Mouse (Mus musculus) regulatory T cell (primary cell): Measurements from ENCODE around the gene Tmem229b.
"Not testable (repeated sequence)": the region's sequence is repeated elsewhere in the genome, so short reads cannot be mapped to it uniquely, and the experiment has no call there.

ENCODE experiments used
- in situ Hi-C: fragments of 300-600 bp; cut with MboI, MseI; formaldehyde crosslinking; loops from one replicate; pipeline ENCODE4 v1.15.1; 2025; ENCODE audit warnings: high pct_unique_total_duplicates

The Tmem229b gene

GRCm38 (mm10) chr12:79007126-79007753 lies at the start of gene Tmem229b:
Gene Tmem229b (minus strand): TSS chr12:79007627.
- in situ Hi-C loops = loop anchor here (5.0 kb wide), 1 partner anchor 95 kb away; no protein-coding TSS in a partner anchor

DNA sequence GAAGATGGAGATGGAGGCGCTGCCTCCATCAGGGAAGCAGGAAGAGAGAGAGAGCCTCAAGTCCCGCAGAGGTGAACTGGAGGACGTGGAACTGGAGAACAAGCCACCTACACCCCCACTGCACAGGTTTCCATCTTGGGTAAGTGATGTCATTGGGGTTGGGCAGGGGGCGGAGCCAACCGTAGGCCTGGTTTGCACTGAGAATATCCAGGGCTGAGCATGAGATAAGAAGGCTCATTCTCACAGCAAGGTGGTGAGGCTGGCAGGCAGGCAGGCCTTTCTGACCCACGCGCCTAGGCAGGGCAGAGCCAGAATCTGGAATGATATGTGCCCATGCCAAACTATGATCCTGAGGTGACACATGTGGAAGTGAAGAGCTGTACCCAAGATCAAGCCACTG lies 47.8 kb upstream of the Tmem229b start:
- in situ Hi-C loops = no loop called here

GRCm38 (mm10) chr12:79052073-79052472 lies 44.6 kb upstream of the Tmem229b start:
- in situ Hi-C loops = no loop called here

DNA sequence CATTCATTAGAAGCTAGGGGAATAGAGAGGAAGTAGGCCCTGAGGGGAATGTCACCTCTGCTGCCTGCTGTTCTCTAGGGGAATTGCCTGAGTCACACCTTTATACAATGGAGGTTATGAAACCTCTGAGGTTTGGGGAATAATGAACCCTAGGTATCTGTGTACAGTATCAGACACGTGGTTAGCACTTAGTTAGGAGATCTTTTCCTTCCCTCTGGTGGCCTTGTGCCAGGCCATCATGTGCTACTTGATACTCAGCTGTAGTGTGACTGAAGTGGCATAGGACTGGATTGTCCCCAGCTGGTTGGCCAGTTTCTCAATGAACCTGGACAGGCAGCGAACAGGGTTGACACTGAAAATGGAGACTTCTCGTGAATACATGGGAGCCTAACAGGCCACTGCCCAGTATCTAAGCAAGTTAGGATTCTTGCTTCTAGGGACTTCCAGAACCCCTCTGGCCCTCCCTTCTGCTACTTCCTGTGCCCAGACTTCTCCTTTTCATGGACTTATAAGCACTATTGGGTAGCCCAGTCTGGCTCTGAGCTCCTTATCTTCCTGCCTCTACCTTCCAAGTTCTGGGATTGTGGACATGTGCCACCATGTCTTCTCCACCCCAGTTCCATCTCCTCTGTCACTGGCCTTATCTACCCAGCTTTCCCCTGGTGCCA lies 43.3 kb upstream of the Tmem229b start:
- in situ Hi-C loops = no loop called here

GRCm38 (mm10) chr12:79049807-79050206 lies 42.4 kb upstream of the Tmem229b start:
- in situ Hi-C loops = no loop called here

- in situ Hi-C loops = no loop called here
These were observed 41.5 kb upstream of the Tmem229b start for GRCm38 (mm10) chr12:79048898-79049297.

DNA sequence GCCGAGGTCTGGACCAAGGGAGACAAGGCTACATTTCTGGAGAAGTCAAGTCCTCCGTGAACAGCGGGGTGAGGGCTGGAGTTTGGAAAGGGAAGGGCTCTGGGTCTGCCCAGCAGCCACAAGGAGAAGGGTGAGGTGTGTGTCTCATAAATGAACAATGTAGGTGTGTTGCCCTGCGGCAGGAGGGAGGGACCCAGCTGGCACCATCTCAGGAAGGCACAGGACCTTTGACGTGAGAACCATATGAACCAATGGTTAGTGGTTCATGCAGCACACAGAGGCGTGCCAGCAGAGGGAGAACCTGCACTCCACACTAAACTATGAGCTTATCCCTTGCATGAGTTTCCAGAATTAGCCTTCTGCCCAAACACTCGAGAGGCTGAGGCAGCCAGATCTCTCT lies 39.8 kb upstream of the Tmem229b start:
- in situ Hi-C loops = no loop called here

- in situ Hi-C loops = no loop called here
These were observed 38.7 kb upstream of the Tmem229b start for GRCm38 (mm10) chr12:79046171-79046570.

DNA sequence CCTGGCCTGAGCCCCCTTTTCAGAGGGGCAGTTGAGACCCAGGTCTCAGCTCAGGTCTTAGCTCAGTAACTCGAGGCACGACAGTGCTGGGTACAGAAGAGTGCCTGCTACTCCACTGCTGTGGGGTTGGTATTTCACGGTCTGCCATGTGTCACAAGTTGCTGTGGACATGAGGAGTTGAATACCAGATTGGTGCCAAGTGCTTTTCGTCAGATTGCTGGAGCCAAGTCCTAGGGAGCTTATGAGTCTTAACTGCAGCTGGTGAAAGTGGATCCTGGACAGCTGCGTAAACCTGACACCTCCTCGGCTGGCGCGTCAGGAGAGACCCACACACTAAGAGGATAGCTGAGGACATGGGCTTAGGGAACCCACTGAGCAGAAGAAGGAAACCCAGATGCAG lies 37.2 kb upstream of the Tmem229b start:
- in situ Hi-C loops = no loop called here

- in situ Hi-C loops = no loop called here
These were observed 34.0 kb upstream of the Tmem229b start for GRCm38 (mm10) chr12:79041436-79041835.

DNA sequence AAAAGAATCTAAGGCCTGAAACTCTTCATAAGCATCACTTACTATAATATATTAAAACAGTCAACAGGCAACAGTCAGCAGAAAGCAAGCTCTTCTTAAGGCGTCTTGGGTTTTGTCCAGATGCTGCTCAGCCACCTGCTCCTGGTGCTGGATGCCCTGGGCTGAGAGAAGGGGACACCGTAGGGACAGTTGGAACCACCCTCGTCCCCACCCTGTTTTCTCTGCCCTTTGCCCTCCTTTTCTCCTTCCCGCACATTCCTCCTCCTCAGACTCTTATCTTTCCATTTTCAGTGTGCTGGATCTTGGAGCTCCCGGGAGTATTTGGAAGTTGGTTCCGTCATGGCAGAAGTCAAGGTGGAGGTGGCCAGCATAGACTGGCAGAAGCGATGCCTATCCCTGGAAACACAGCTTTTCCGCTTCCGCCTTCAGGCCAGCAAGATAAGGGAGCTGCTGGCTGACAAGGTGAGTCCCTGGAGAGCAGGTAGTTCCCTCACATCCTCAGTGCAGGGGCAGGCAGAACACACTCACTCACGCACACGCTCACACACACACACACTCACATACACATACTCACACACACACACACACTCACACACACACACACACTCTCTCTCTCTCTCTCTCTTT lies 32.9 kb upstream of the Tmem229b start:
- in situ Hi-C loops = no loop called here

DNA sequence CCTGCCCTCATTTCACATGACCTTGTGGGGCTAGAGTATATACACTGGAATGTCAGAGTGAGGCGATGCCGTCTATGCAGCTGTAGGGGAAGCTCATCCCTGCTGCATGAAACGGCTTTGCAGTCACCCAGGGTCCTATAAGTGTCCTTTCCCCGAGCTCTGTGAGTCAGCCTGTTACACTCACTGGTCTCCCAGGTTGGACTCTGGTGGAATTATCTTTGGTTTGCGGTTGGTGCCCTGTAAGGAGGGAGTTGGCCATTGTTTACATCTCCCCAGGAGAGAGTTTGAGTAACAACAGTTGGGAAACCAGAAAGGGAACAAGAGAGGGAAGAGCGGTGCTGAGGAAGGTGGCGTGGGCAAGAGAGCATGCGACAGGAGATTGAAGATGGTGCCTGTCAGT lies 32.3 kb upstream of the Tmem229b start:
- in situ Hi-C loops = no loop called here

GRCm38 (mm10) chr12:79035349-79035748 lies 27.9 kb upstream of the Tmem229b start:
- in situ Hi-C loops = no loop called here

- in situ Hi-C loops = no loop called here
These were observed 26.9 kb upstream of the Tmem229b start for GRCm38 (mm10) chr12:79034331-79034730.

GRCm38 (mm10) chr12:79028911-79029861 lies 21.8 kb upstream of the Tmem229b start, which contains the start of gene Plekhh1:
Gene Plekhh1 (plus strand): TSS chr12:79029163.
- in situ Hi-C loops = no loop called here

DNA sequence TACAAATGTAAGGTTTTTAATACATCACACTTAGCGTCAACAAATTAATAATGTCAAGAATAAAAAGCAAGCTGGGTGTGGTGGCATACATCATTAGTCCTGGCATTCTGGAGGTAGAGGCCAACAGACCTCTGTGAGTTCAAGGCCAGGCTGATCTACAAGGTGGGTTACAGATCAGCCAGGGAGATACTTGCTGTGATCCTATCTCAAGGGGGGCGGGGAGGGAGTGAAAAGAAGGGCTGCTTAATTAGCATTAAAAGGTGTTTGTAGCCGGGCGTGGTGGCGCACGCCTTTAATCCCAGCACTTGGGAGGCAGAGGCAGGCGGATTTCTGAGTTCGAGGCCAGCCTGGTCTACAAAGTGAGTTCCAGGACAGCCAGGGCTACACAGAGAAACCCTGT lies 20.1 kb upstream of the Tmem229b start:
- in situ Hi-C loops = not testable (repeated sequence)

DNA sequence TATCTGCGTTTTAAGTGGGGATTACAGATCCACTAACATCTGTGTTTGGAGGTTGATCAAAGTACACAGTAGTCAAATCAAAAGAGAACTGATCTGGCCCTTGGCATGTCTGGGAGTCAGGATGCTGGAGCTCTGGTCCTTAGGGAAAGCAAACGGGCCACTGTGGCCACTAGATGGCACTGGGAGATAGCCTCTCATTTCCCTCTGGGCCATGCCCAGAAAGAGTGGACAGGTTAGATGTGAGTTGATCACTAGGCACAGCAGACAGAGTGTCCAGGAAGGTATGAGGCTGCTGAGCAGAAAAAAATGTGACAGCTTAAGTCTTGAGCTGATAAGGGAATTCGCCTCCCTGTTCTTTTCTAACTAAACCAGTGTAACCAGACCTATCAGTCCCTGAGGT lies 15.5 kb upstream of the Tmem229b start:
- in situ Hi-C loops = loop anchor here (5.0 kb wide), 1 partner anchor 79 kb away; no protein-coding TSS in a partner anchor

GRCm38 (mm10) chr12:79021902-79022301 lies 14.5 kb upstream of the Tmem229b start:
- in situ Hi-C loops = loop anchor here (5.0 kb wide), 1 partner anchor 80 kb away; no protein-coding TSS in a partner anchor

- in situ Hi-C loops = no loop called here
These were observed 10.6 kb upstream of the Tmem229b start for GRCm38 (mm10) chr12:79017994-79018399.

DNA sequence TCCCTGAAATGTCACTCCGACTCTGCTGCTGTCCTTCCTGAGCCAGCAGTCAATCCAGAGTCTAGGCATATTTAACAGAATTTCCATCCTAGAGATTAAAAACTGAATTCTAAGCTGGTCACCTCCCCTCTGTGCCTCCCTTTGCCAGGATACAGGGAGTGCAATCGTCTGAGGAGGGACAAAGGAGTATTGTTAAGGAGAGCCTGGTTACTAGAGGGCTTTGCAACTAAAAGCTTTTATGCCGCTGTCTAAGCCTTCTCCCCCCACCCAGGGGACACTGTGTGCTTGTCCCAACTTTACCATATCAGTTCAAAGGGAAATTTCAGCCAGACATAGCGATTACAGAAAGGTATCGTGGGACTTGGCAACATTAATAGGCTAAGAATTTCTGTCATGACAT lies 8.7 kb upstream of the Tmem229b start:
- in situ Hi-C loops = no loop called here

- in situ Hi-C loops = no loop called here
These were observed 3.1 kb upstream of the Tmem229b start for GRCm38 (mm10) chr12:79010569-79010968.
